Mouse (Mus musculus) gastrocnemius, adult 2 months (tissue): Measurements from ENCODE around the gene Serpina5. TPM values are rescaled to one million over a fixed set of nuclear protein-coding genes. Genes with fewer than 3 reads are reported as not detected.
"Not testable (repeated sequence)": the region's sequence is repeated elsewhere in the genome, so short reads cannot be mapped to it uniquely, and the experiment has no call there.

Experiments used
- DNase-seq: peaks from one replicate; pipeline ENCODE4 v3.0.0; 2022
- H3K27ac ChIP-seq: fragments of 200-600 bp; 2 replicates; pipeline ENCODE4 v1.8.1; 2022; ENCODE audit warnings: mild to moderate bottlenecking
- H3K4me3 ChIP-seq: fragments of 200-600 bp; 2 replicates; pipeline ENCODE4 v1.8.1; 2022; ENCODE audit warnings: mild to moderate bottlenecking, moderate library complexity
- CTCF ChIP-seq: fragments of 200-600 bp; IDR thresholded peaks from 2 replicates; pipeline ENCODE4 v1.8.1; 2022; ENCODE audit warnings: antibody characterized with exemption, mild to moderate bottlenecking, moderate library complexity
- intact Hi-C: fragments of 180-260 bp; cut with DNase I; formaldehyde crosslinking; loops from one replicate; pipeline ENCODE4 v1.15.1; 2025
- total RNA-seq, 2 experiments: library from RNA; stranded (reverse); gene quantifications; 2 replicates each; pipeline ENCODE4 v1.2.3; 2021

Gene Serpina5
- total RNA-seq, 2 experiments from 2014 or later = not detected

GRCm38 (mm10) chr12:104090119-104090518 is 10.8 kb upstream of the Serpina5 start:
- Histone ChIP-seq H3K4me3 (no peak overlapping the region), H3K27ac (no peak overlapping the region)
- no peak for DNase-seq
- intact Hi-C loops = no loop called here
- no peak for TF ChIP-seq CTCF

GRCm38 (mm10) chr12:104091303-104091702 is 9.6 kb upstream of the Serpina5 start:
- no peak for DNase-seq
- intact Hi-C loops = no loop called here
- Histone ChIP-seq H3K27ac (no peak overlapping the region), H3K4me3 (no peak overlapping the region)
- no peak for TF ChIP-seq CTCF

GRCm38 (mm10) chr12:104105847-104106246 is 4.9 kb downstream of the Serpina5 start:
- intact Hi-C loops = no loop called here
- DNase-seq = no peak
- TF ChIP-seq CTCF = no peak
- Histone ChIP-seq H3K4me3 (no peak overlapping the region), H3K27ac (no peak overlapping the region)

DNA sequence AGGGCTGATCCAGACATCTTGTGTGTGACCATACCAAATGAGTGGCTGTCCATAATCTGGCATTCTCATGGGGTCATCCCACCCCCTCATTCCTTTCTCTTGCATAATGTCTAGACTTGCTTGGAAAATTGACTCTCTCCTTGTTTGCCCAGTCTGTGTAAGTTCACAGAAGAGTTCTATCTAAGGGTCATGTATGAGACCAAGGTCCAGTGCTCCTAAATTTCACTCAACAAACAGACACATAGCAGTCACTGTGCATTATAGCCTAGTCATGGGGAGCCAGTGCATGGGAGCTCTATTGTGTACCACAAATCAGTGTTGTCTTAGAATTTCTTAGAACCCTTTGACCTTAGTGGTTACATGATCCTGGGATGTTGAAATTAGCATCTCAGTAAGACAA is 6.0 kb downstream of the Serpina5 start:
- no peak overlapping the region for H3K4me3 ChIP-seq
- TF ChIP-seq CTCF = no peak
- H3K27ac ChIP-seq = no peak overlapping the region
- no peak for DNase-seq
- intact Hi-C loops = no loop called here

DNA sequence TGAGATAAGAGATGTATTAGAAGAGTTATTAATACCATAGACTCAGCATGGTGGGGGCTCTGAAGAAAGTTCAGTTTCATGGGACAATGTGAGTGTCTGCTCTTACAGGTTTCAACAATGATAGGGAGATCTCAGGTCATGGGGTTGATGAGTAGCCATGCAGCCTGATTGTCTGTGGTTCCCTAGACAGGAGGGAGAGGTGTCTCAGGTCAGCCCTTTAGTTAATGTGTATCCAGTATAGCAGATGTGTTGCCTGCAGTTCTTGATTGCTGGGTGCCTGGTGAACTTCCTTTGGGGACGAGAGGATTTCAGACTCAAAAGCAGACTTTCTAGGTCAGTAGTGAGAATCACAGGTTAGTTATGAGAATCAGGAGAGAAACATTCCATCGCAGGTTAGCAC is 7.6 kb downstream of the Serpina5 start:
- DNase-seq = no peak
- no peak for TF ChIP-seq CTCF
- H3K27ac ChIP-seq = no peak overlapping the region
- H3K4me3 ChIP-seq = no peak overlapping the region
- intact Hi-C loops = no loop called here

GRCm38 (mm10) chr12:104112333-104112732 is 11.4 kb downstream of the Serpina5 start, which contains the start of gene Serpina3a:
Gene Serpina3a (plus strand): TSS chr12:104112724.
- intact Hi-C loops = not testable (repeated sequence)

DNA sequence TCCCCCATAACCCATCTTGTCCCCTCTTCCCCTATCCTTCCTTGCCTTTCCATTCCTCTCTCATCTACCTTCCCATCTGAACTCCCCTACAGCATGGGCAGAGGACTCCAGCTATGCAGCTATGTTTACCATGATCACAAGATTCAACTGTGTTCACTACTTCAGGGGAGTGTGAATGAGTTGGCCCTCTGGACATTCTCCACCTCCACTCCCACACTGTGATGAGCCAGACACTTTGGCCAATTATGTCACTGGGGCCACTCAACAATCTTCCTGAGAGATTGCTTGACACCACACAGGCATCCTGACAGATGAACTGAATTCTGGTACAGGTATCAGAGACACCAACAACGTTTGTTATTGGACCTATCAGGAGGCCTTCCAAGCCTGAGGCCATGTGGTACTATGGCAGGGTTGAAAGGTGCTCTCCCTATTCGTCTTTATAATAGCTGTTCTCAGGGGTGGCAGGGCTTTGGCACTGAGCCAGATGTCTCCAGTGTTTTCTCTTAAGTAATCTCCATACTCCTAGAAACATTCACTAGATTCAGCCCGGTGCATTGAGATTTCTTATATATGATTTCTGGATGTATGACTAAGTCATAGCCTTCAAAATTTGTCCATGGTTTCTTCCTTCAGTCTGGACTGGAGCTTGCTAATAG is 14.1 kb downstream of the Serpina5 start:
- DNase-seq = no peak
- intact Hi-C loops = no loop called here
- TF ChIP-seq CTCF = no peak
- H3K27ac ChIP-seq = no peak overlapping the region
- H3K4me3 ChIP-seq = no peak overlapping the region

More at GRCm38 (mm10) chr12:104112333-104112732, 11.4 kb downstream of the Serpina5 start, which contains the start of gene Serpina3a:
- H3K4me3 ChIP-seq, DNase-seq, H3K27ac ChIP-seq: not testable (repeated sequence)

DNA sequence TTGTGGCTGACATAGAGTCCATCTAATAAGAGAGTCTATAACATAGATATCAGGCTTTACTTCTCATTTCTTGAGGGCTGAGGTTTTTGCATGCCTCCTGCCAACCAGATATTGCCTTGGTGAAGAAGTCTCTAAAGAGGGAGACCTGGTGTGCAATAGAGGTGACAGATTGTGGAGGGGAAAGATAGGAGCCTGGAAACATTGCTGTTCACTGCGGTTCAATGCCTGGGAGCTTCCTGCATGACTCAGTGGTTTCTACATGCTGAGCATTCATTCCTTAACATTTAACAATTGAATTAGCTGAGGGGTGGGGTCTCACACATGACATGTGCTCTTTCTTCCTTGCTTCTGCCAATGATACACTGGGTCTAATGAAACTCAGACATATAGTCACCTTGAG is 22.2 kb downstream of the Serpina5 start:
- Histone ChIP-seq H3K27ac (no peak overlapping the region), H3K4me3 (no peak overlapping the region)
- no peak for DNase-seq
- TF ChIP-seq CTCF = no peak
- intact Hi-C loops = no loop called here

DNA sequence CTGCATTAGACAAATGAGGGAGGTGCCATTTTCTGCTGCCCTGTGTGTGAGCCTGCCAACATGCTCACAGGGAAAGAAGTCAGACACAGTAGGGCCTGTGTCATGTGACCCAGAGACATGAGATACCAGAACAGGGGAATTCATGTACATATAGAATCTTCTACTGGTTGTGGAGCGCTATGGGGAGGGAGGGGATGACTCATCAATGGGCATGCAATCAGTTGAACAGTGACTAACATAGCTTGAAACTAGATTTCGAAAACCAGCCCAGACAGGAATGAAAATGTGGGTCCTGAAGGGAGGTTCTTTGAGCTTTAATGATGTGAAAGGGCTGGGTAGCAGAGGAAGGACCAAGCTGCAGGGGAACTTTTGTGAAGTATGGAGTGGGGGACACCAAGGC is 23.1 kb downstream of the Serpina5 start:
- no peak for TF ChIP-seq CTCF
- intact Hi-C loops = no loop called here
- Histone ChIP-seq H3K27ac (no peak overlapping the region), H3K4me3 (no peak overlapping the region)
- DNase-seq = no peak

DNA sequence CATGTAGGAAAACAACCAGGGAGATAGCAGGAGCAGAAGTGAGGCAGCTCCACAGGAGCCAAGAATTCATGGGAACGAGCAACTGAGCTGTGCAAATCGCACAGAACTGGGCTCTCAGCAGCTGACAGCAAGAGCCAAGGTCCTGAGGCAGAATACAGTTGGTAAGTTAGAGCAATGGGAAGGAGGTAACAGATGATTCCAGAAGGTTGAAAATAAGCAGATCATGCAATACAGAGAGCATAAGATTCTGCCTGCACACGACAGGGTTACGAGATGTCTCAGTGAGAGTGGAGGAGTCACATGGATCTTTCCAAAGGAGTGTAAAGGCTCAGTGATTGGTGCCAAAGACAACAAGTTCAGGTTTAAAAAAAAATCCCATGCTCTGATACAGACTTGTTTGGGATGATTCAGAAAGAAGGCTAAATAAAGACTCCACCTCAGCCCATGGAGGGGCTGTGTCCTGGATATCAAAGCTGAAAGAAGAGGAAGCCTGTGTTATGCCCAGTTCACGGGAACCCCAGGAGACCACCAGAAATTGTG is 24.2 kb downstream of the Serpina5 start:
- intact Hi-C loops = no loop called here
- no peak overlapping the region for H3K27ac ChIP-seq
- no peak for DNase-seq
- no peak for TF ChIP-seq CTCF
- no peak overlapping the region for H3K4me3 ChIP-seq

DNA sequence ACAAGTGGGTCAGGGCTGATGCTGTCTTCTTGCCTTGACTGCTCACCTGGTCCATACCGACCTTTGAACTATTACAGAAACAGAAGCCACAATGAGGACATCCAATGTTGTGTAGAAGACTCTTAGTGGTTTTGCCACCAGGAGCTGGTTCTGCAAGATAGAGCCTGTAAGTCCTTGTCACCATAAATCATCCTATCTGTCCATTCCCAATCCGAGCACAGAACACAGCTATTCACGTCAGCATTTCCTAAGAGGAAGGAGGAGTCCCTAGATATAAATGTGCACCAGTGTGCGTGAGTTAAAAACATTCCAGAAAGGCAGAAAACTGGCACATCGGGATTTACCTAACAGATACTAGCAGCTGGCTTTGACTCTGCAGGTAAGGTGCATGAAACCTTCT is 26.8 kb downstream of the Serpina5 start, which contains the start of gene Serpina3b:
Gene Serpina3b, plus strand, starts transcription at position 301 of the 400 bp plus-strand sequence.
- intact Hi-C loops = no loop called here
- no peak within 1 kb of the TSS for H3K27ac ChIP-seq
- no peak for TF ChIP-seq CTCF
- no peak for DNase-seq
- no peak within 1 kb of the TSS for H3K4me3 ChIP-seq

DNA sequence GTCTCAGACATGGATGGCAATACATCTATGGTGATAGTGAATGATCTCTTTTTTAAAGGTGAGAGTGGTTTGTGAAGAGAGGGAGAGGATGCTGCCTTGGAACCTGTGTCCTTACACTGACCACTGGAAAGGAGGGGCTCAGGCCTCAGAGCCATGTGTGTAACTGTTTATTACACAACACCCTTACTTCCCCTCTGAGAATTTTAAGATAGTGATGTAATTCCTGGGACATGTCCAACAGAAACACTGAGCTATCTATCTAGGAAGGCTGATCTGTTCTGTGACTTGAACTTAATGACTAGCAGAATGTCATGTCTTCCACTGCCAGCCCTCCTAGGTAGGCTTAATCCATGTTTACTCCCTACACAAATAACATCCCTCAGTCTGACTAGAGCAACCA is 30.1 kb downstream of the Serpina5 start:
- no peak for TF ChIP-seq CTCF
- intact Hi-C loops = no loop called here
- DNase-seq = no peak
- Histone ChIP-seq H3K27ac (no peak overlapping the region), H3K4me3 (no peak overlapping the region)

- intact Hi-C loops = no loop called here
- no peak for TF ChIP-seq CTCF
- DNase-seq = no peak
- Histone ChIP-seq H3K27ac (no peak overlapping the region), H3K4me3 (no peak overlapping the region)
These were observed 37.3 kb downstream of the Serpina5 start for GRCm38 (mm10) chr12:104138216-104138615.

DNA sequence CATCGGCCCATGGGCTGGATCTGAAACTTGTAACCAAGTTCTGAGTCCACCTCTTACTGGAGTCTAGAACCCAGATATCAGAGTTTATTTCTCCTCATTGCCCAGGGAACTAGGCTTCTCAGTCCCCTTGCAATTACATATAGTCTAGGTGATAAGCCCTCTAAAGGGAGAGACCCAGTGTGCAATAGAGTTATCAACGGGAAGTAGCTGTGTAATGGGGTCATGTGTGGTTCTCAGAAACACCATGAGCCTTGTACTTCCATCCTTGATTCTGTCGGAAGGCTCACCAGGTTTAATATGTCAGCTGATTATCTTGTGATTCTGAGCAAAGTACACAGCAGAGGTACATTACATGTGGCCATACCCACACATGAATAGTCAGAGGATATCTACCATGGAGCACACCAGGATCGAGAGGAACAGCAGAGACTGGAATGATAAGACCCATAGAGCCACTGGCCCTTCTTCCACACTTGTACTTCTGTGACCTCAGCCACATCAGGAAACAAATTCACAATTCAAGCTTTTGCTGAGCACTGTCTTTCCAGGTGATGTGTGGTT is 39.7 kb downstream of the Serpina5 start:
- intact Hi-C loops = no loop called here
- no peak for TF ChIP-seq CTCF
- no peak for DNase-seq
- Histone ChIP-seq H3K27ac (no peak overlapping the region), H3K4me3 (no peak overlapping the region)
